Comparison of ENCODE assay signal across 8 mouse cellular contexts in genomic region chr17:72925111-72925510, GRCm38 (mm10). TPM values are rescaled to one million over a fixed set of nuclear protein-coding genes. Genes with fewer than 3 reads are reported as not detected.
DNase-seq lines count a peak whose midpoint lies in the region; ATAC-seq and TF ChIP-seq lines count a peak whose summit lies in the region.

No protein-coding gene starts in this region.

- H3K4me2 ChIP-seq in CH12.LX (ENCODE audit: insufficient read depth, low read depth, poor library complexity, severe bottlenecking), result peak overlapping the region; percentile 34
- peak overlapping the region; percentile 90; the same call in 1 of the 2 replicates for H3K4me2 ChIP-seq in heart, postnatal 0 days (ENCODE audit: low read depth, low read length)

- no peak for TF ChIP-seq POLR2A in cerebellum, adult 2 months (IDR thresholded peaks at IDR 0.05; ENCODE audit: borderline replicate concordance, insufficient read depth, low read length)
- no peak for TF ChIP-seq POLR2A in CH12.LX (IDR thresholded peaks at IDR 0.05; ENCODE audit: low read depth, low read length)
- no peak for TF ChIP-seq POLR2A in thymus, adult 2 months (IDR thresholded peaks at IDR 0.05; ENCODE audit: control insufficient read depth, extremely low read depth, insufficient read depth, low read length, poor library complexity)

- H3K9ac ChIP-seq in CH12.LX (ENCODE audit: insufficient read depth, low read depth), result no peak overlapping the region; the same call in 1 of the 2 replicates
- H3K9ac ChIP-seq in heart, postnatal 0 days (replicated peaks; ENCODE audit: low read depth, low read length), result peak overlapping the region; percentile 66

- in situ Hi-C loops in CH12.LX (cut with MboI; ENCODE audit: low pct_ligation_motif_present, low pct_unique_long_range_greater_than_20kb, low sequenced_read_pairs), result no loop called here

- H3K27me3 ChIP-seq in cerebellum, adult 2 months (ENCODE audit: control insufficient read depth, insufficient read depth, low read length), result no peaks in the 10 kb centered on the region
- H3K27me3 ChIP-seq in CH12.LX (replicated peaks), result no peaks in the 10 kb centered on the region
- no peaks in the 10 kb centered on the region for H3K27me3 ChIP-seq in heart, postnatal 0 days (ENCODE audit: control insufficient read depth, insufficient read depth, low read length)
- H3K27me3 ChIP-seq in thymus, adult 2 months (ENCODE audit: control insufficient read depth, insufficient read depth, low read length), result no peaks in the 10 kb centered on the region

- no peak for TF ChIP-seq CTCF in cerebellum, adult 2 months (IDR thresholded peaks at IDR 0.05; ENCODE audit: borderline replicate concordance, insufficient read depth, low read depth, low read length)
- TF ChIP-seq CTCF in CH12.LX (conservative IDR thresholded peaks at IDR 0.05 in 1 of 2, IDR thresholded peaks at IDR 0.05 in 1 of 2; ENCODE audit: low read depth in 2 of 2, low read length in 2 of 2), result no peak
- TF ChIP-seq CTCF in heart, postnatal 0 days (IDR thresholded peaks at IDR 0.05; ENCODE audit: low read depth), result no peak
- TF ChIP-seq CTCF in thymus, adult 2 months (IDR thresholded peaks at IDR 0.05; ENCODE audit: borderline replicate concordance, control insufficient read depth, extremely low read depth, insufficient read depth, low read length, poor library complexity), result no peak

- whole genome bisulfite sequencing in cerebellum, adult 2 months, result 83% methylated on average over 6 of the region's 6 CpGs
- WGBS in heart, postnatal 0 days, result 44% methylated on average over 6 of the region's 6 CpGs
- 88% methylated on average over 6 of the region's 6 CpGs for WGBS in thymus, adult 2 months

- peak overlapping the region; percentile 31; the same call in 1 of the 2 replicates for H3K27ac ChIP-seq in cerebellum, adult 2 months (ENCODE audit: insufficient read depth, low read length)
- no peak overlapping the region for H3K27ac ChIP-seq in CH12.LX (ENCODE audit: insufficient read depth, low read depth)
- H3K27ac ChIP-seq in heart, postnatal 0 days (ENCODE audit: low read depth), result peak overlapping the region; percentile 96
- H3K27ac ChIP-seq in thymus, adult 2 months (ENCODE audit: control insufficient read depth, insufficient read depth, low read length), result no peak overlapping the region

- H3K79me2 ChIP-seq in CH12.LX (replicated peaks; ENCODE audit: control insufficient read depth, extremely low read depth, insufficient read depth, poor library complexity, severe bottlenecking), result no peaks in the 10 kb centered on the region

- TF ChIP-seq RAD21 in CH12.LX (IDR thresholded peaks at IDR 0.05; ENCODE audit: low read depth, low read length), result no peak

- no peak overlapping the region for H3K4me3 ChIP-seq in cerebellum, adult 2 months (replicated peaks; ENCODE audit: insufficient read depth, low read depth, low read length)
- no peak overlapping the region for H3K4me3 ChIP-seq in CH12.LX (replicated peaks in 1 of 3; ENCODE audit: low read depth in 2 of 3, low read length in 2 of 3, poor library complexity in 1 of 3)
- H3K4me3 ChIP-seq in heart, postnatal 0 days (ENCODE audit: low read depth, low read length), result peak overlapping the region; percentile 82
- no peak overlapping the region for H3K4me3 ChIP-seq in thymus, adult 2 months (ENCODE audit: control insufficient read depth, insufficient read depth, low read length)

- no peak for TF ChIP-seq EP300 in CH12.LX (IDR thresholded peaks at IDR 0.05; ENCODE audit: low read length)
- TF ChIP-seq EP300 in heart, postnatal 0 days (IDR thresholded peaks at IDR 0.05; ENCODE audit: low read depth), result no peak

- peaks cover 7% of the 10 kb centered on the region for H3K4me1 ChIP-seq in cerebellum, adult 2 months (ENCODE audit: control insufficient read depth, insufficient read depth, low read length)
- peaks cover 18 to 67% of the 10 kb centered on the region in 2 experiments for H3K4me1 ChIP-seq in CH12.LX (ENCODE audit: control insufficient read depth in 1 of 2, insufficient read depth in 2 of 2)
- H3K4me1 ChIP-seq in heart, postnatal 0 days (ENCODE audit: control insufficient read depth, insufficient read depth), result peaks cover 66% of the 10 kb centered on the region
- peaks cover 63% of the 10 kb centered on the region for H3K4me1 ChIP-seq in thymus, adult 2 months (replicated peaks; ENCODE audit: control insufficient read depth, insufficient read depth, low read length)

- H3K9me3 ChIP-seq in CH12.LX (replicated peaks; ENCODE audit: low read length), result no peaks in the 10 kb centered on the region
- H3K9me3 ChIP-seq in heart, postnatal 0 days (replicated peaks; ENCODE audit: control insufficient read depth, low read length), result no peaks in the 10 kb centered on the region

- DNase-seq in cerebellum, adult 2 months, result peak in 1 of 2 experiments; percentile 2
- no peak for DNase-seq in cerebellum, postnatal 36 days
- peak; percentile 76 for DNase-seq in CH12.LX (ENCODE audit: extremely low read depth)
- DNase-seq in heart, postnatal 0 days (ENCODE audit: low spot score), result no peak
- peak; percentile 68 for DNase-seq in lung, postnatal 25 days (ENCODE audit: low spot score)
- DNase-seq in thymus, adult 2 months, result no peak
- DNase-seq in urinary bladder, adult 18-20 months (ENCODE audit: low spot score in 2 of 2), result no peak
- DNase-seq in right cerebral cortex, adult 18-20 months, result no peak

- ATAC-seq in heart, postnatal 0 days (ENCODE audit: insufficient read depth, low read depth), result no peak

- dilution Hi-C loops in CH12.LX (cut with MboI; ENCODE audit: extremely low pct_ligation_motif_present, extremely low pct_unique_long_range_greater_than_20kb, low sequenced_read_pairs), result no loop called here

- H3K36me3 ChIP-seq in CH12.LX (replicated peaks in 1 of 2; ENCODE audit: control insufficient read depth in 1 of 2, insufficient read depth in 1 of 2, low read length in 1 of 2), result peaks cover 22 to 59% of the 10 kb centered on the region in 2 experiments
- peaks cover 82% of the 10 kb centered on the region for H3K36me3 ChIP-seq in heart, postnatal 0 days (replicated peaks; ENCODE audit: control insufficient read depth, insufficient read depth, low read length)
- peaks cover 71% of the 10 kb centered on the region for H3K36me3 ChIP-seq in thymus, adult 2 months (ENCODE audit: control insufficient read depth, insufficient read depth, low read length)

TF ChIP-seq in CH12.LX, 34 proteins besides CTCF, POLR2A, EP300 and RAD21:
- no peak for TF ChIP-seq SIN3A (IDR thresholded peaks at IDR 0.05; ENCODE audit: low read length)
- TF ChIP-seq BHLHE40 (IDR thresholded peaks at IDR 0.05; ENCODE audit: low read depth, low read length), result peak; percentile 35; the same call in 1 of the 2 replicates
- 0 out of 2 replicates have a peak, but pooled peaks have one; percentile 31 for TF ChIP-seq TBP (conservative IDR thresholded peaks at IDR 0.05; ENCODE audit: low read depth, low read length)
- peak; percentile 99 for TF ChIP-seq PAX5 (IDR thresholded peaks at IDR 0.05; ENCODE audit: low read length)
- 0 out of 2 replicates have a peak, but pooled peaks have one; percentile 40 for TF ChIP-seq ELF1 (IDR thresholded peaks at IDR 0.05; ENCODE audit: low read depth, low read length)
- TF ChIP-seq MXI1 (IDR thresholded peaks at IDR 0.05; ENCODE audit: low read depth, low read length), result peak; percentile 42; the same call in 1 of the 2 replicates
- no peak for TF ChIP-seq MEF2A (IDR thresholded peaks at IDR 0.05; ENCODE audit: borderline replicate concordance, low read depth, low read length)
- 0 out of 2 replicates have a peak, but pooled peaks have one; percentile 21 for TF ChIP-seq MYC (IDR thresholded peaks at IDR 0.05; ENCODE audit: low read depth, low read length)

RNA-seq across cellular contexts. Expression of gene Lbh, which starts 7.0 kb away (rescaled TPM):
- polyA plus RNA-seq in cerebellum, adult 2 months (2012; rRNA removed), result 42.9 and 50.2 TPM in 2 replicates
- total RNA-seq in CH12.LX (2012; rRNA removed), result 12.2 and 14.4 TPM in 2 replicates
- 13.1 and 16.7 TPM in 2 replicates for total RNA-seq in CH12.LX (2014; rRNA removed)
- 26.0 and 30.0 TPM in 2 replicates for polyA plus RNA-seq in CH12.LX (2012; ENCODE audit: insufficient read length, low read depth)
- total RNA-seq in heart, postnatal 0 days (2014; rRNA removed; ENCODE audit: low replicate concordance), result 453 and 478 TPM in 2 replicates
- 28.5 and 31.1 TPM in 2 replicates for polyA plus RNA-seq in heart, postnatal 0 days (2015; fragmentation: Nextera tagmentation; extraction: Ambion mirVana)
- 197 and 216 TPM in 2 replicates for polyA plus RNA-seq in thymus, adult 2 months (2012; rRNA removed)

Comparison
In these comparisons a context has a peak if more than half of its experiments do, and no peak if none do; other contexts are left out.
1. DNase-seq: peak in CH12.LX (single experiment) and lung, postnatal 25 days (single experiment); none in cerebellum, postnatal 36 days (0 of 2), heart, postnatal 0 days (single experiment), thymus, adult 2 months (single experiment), urinary bladder, adult 18-20 months (0 of 2) and right cerebral cortex, adult 18-20 months (single experiment).
2. H3K27ac ChIP-seq: peak in cerebellum, adult 2 months (single experiment) and heart, postnatal 0 days (single experiment); none in CH12.LX (single experiment) and thymus, adult 2 months (single experiment).